Mouse (Mus musculus) lung, embryonic 14.5 days (tissue): Measurements from ENCODE around the gene Clca3b. TPM values are rescaled to one million over a fixed set of nuclear protein-coding genes. Genes with fewer than 3 reads are reported as not detected.
"Not testable (repeated sequence)": the region's sequence is repeated elsewhere in the genome, so short reads cannot be mapped to it uniquely, and the experiment has no call there.

ENCODE experiments used
- ATAC-seq: fragments of 200-750 bp; cut with Nextera tagmentation; 2 replicates; pipeline ENCODE4 v1.8.0; 2017; ENCODE audit warnings: mild to moderate bottlenecking, moderate TSS enrichment, moderate library complexity; ENCODE audit not compliant: insufficient read depth
- DNase-seq: peaks from one replicate; pipeline ENCODE4 v3.0.0-alpha.2; 2015
- H3K27ac ChIP-seq: fragments of 300-500 bp; sonication (generic); 2 replicates; pipeline ENCODE4 v1.5.1; 2014; ENCODE audit warnings: low read depth, mild to moderate bottlenecking, moderate library complexity
- H3K27me3 ChIP-seq: fragments of 300-500 bp; sonication (generic); 2 replicates; pipeline ENCODE4 v1.6.1; 2014; ENCODE audit warnings: low read length, control low read depth; ENCODE audit not compliant: insufficient read depth
- H3K36me3 ChIP-seq: fragments of 300-500 bp; sonication (generic); 2 replicates; pipeline ENCODE4 v1.6.1; 2014; ENCODE audit warnings: control low read depth; ENCODE audit not compliant: insufficient read depth
- H3K4me1 ChIP-seq: fragments of 300-500 bp; sonication (generic); 2 replicates; pipeline ENCODE4 v1.6.1; 2014; ENCODE audit warnings: antibody characterized with exemption, control low read depth; ENCODE audit not compliant: insufficient read depth
- H3K4me2 ChIP-seq: fragments of 300-500 bp; sonication (generic); 2 replicates; pipeline ENCODE4 v1.6.1; 2014; ENCODE audit warnings: mild to moderate bottlenecking
- H3K4me3 ChIP-seq: fragments of 300-500 bp; sonication (generic); 2 replicates; pipeline ENCODE4 v1.5.1; 2014; ENCODE audit warnings: low read depth, low read length
- H3K9ac ChIP-seq: fragments of 300-500 bp; sonication (generic); 2 replicates; pipeline ENCODE4 v1.6.1; 2014
- H3K9me3 ChIP-seq: fragments of 300-500 bp; sonication (generic); 2 replicates; pipeline ENCODE4 v1.6.1; 2016; ENCODE audit warnings: low read depth, low read length, control low read depth
- CTCF ChIP-seq: IDR thresholded peaks from 2 replicates; pipeline ENCODE4 v1.5.1; 2016; ENCODE audit warnings: antibody characterized with exemption, low read depth
- WGBS: fragments of 180-500 bp; shearing (Covaris S2); extraction: QIAGEN DNeasy Blood & Tissue Kit; methylation state at CpG from one replicate; pipeline ENCODE4 v1.1.7; 2014; 5-methylcytosine and 5-hydroxymethylcytosine counted together
- polyA plus RNA-seq: library from polyadenylated mRNA; unstranded; fragments of >200 nt; fragmentation: Nextera tagmentation; extraction: Ambion mirVana; gene quantifications from 2 replicates; pipeline ENCODE4 v1.2.1, GENCODE M21; 2014

Gene Clca3b
- polyA plus RNA-seq: not detected in 2 replicates

GRCm38 (mm10) chr3:144849014-144849556 lies at the start of gene Clca3b:
TSS of gene Clca3b (minus strand) at chr3:144849357.
- not testable (repeated sequence) for H3K9ac ChIP-seq, ATAC-seq, H3K4me2 ChIP-seq, H3K36me3 ChIP-seq, H3K9me3 ChIP-seq, H3K27me3 ChIP-seq, H3K4me3 ChIP-seq, H3K4me1 ChIP-seq, H3K27ac ChIP-seq, DNase-seq
- WGBS: 57% methylated on average over 9 of the region's 9 CpGs

- WGBS: 76% methylated on average over 2 of the region's 2 CpGs
- Histone ChIP-seq H3K9ac (no peak overlapping the region), H3K27ac (no peak overlapping the region), H3K4me2 (no peak overlapping the region), H3K36me3 (no peaks in the 10 kb centered on the region), H3K4me3 (no peak overlapping the region), H3K27me3 (no peaks in the 10 kb centered on the region), H3K4me1 (no peaks in the 10 kb centered on the region), H3K9me3 (no peaks in the 10 kb centered on the region)
- TF ChIP-seq CTCF: no peak
- ATAC-seq (no peak), DNase-seq (no peak)
These were observed 48.0 kb upstream of the Clca3b start for GRCm38 (mm10) chr3:144897042-144897678.

GRCm38 (mm10) chr3:144890246-144890758 lies 41.1 kb upstream of the Clca3b start:
- ATAC-seq: no peak
- H3K27ac ChIP-seq: no peak overlapping the region
- 50% methylated on average over 2 of the region's 2 CpGs for WGBS

GRCm38 (mm10) chr3:144886957-144887356 lies 37.8 kb upstream of the Clca3b start:
- Histone ChIP-seq H3K27me3 (no peaks in the 10 kb centered on the region), H3K9ac (no peak overlapping the region), H3K36me3 (no peaks in the 10 kb centered on the region), H3K9me3 (no peaks in the 10 kb centered on the region), H3K4me2 (no peak overlapping the region), H3K27ac (no peak overlapping the region), H3K4me1 (no peaks in the 10 kb centered on the region), H3K4me3 (no peak overlapping the region)
- no peak for ATAC-seq
- no peak for TF ChIP-seq CTCF
- no peak for DNase-seq

More at GRCm38 (mm10) chr3:144890246-144890758, 41.1 kb upstream of the Clca3b start:
- no peak overlapping the region for H3K4me2 ChIP-seq
- TF ChIP-seq CTCF: no peak
- no peaks in the 10 kb centered on the region for H3K9me3 ChIP-seq
- H3K9ac ChIP-seq: no peak overlapping the region
- H3K4me1 ChIP-seq: no peaks in the 10 kb centered on the region
- H3K36me3 ChIP-seq: no peaks in the 10 kb centered on the region
- no peaks in the 10 kb centered on the region for H3K27me3 ChIP-seq
- H3K4me3 ChIP-seq: no peak overlapping the region
- no peak for DNase-seq

DNA sequence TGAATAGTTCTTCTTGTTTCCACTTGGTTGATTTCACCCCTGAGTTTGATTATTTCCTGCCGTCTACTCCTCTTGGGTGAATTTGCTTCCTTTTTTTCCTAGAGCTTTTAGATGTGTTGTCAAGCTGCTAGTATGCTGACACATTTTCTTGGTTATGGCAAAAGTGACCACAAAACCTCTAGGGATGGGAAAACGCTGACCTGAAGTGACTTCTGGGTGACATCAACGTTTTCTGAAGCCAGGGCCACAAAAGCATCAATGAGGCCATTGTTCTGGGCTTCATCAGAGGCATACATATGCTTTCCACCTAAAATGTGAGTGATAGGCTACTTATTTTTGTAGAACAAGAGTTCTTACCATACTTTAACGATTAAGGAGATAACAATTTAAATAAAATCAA lies 22.9 kb upstream of the Clca3b start:
- ATAC-seq, DNase-seq, H3K4me1 ChIP-seq: not testable (repeated sequence)

GRCm38 (mm10) chr3:144849584-144849983 lies 427 bp upstream of the Clca3b start:
- Histone ChIP-seq H3K4me1 (no peaks in the 10 kb centered on the region), H3K9me3 (no peaks in the 10 kb centered on the region), H3K27me3 (no peaks in the 10 kb centered on the region), H3K36me3 (no peaks in the 10 kb centered on the region), H3K4me3 (no peak overlapping the region), H3K27ac (no peak overlapping the region), H3K9ac (no peak overlapping the region), H3K4me2 (no peak overlapping the region)
- WGBS: 18% methylated on average over 4 of the region's 4 CpGs
- ATAC-seq (no peak), DNase-seq (no peak)
- TF ChIP-seq CTCF: no peak

More for the DNA sequence above, 22.9 kb upstream of the Clca3b start:
- H3K36me3 ChIP-seq, H3K9ac ChIP-seq, H3K27ac ChIP-seq, H3K9me3 ChIP-seq, H3K4me3 ChIP-seq, H3K27me3 ChIP-seq, H3K4me2 ChIP-seq: not testable (repeated sequence)
- WGBS: 66% methylated on average over 4 of the region's 4 CpGs

DNA sequence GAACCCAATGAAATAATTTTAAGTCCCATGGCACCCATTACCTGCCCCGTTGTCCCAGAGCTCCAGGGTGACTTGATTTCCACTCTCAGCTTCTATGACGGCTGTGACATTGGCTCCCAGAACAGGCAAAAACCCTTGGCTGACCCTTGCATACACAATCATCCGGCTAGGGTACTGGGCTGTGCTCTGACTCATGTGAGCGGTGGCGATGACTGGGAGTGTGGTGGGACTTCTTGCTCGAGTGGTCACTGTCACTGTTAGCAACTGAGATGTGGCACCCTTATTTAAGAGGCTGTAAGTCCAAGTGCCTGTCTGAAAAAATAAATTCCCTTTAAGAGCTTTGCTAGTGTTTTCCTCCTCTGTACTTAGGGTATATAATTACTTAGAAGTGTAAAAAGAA lies 21.9 kb downstream of the Clca3b start:
- H3K9me3 ChIP-seq: no peaks in the 10 kb centered on the region
- H3K27ac ChIP-seq: no peak overlapping the region
- DNase-seq (no peak), ATAC-seq (no peak)
- H3K9ac ChIP-seq: no peak overlapping the region
- no peaks in the 10 kb centered on the region for H3K36me3 ChIP-seq
- no peak overlapping the region for H3K4me3 ChIP-seq
- H3K4me2 ChIP-seq: no peak overlapping the region
- no peaks in the 10 kb centered on the region for H3K4me1 ChIP-seq
- no peak for TF ChIP-seq CTCF
- WGBS: 73% methylated on average over 6 of the region's 6 CpGs
- H3K27me3 ChIP-seq: no peaks in the 10 kb centered on the region
